ENCODE assay signal across 9 mouse cellular contexts in genomic region chr3:34411142-34411914, GRCm38 (mm10).
A peak's percentile ranks its signal among the peaks of the same experiment; 100 is the strongest.
DNase-seq lines count a peak whose midpoint lies in the region; ATAC-seq lines count a peak whose summit lies in the region.
"Had no signal": no experiment of that assay in that cellular context is flagged by ENCODE, and none has a peak within 500 bp of the region (broad histone marks: within the 10 kb centered on the region; RNA-seq: fewer than 3 reads in every experiment).

No protein-coding gene starts in this region.

- H3K9ac ChIP-seq in limb, embryonic 11.5 days (ENCODE audit: low read length) = no peak overlapping the region
- no peak overlapping the region for H3K9ac ChIP-seq in forebrain, embryonic 11.5 days (ENCODE audit: low read length)
- H3K9ac ChIP-seq: limb, embryonic 15.5 days had no signal

- H3K36me3 ChIP-seq in limb, embryonic 11.5 days (ENCODE audit: control insufficient read depth, insufficient read depth, low read length) = no peaks in the 10 kb centered on the region
- H3K36me3 ChIP-seq in limb, embryonic 10.5 days = no peaks in the 10 kb centered on the region
- no peaks in the 10 kb centered on the region for H3K36me3 ChIP-seq in forebrain, embryonic 11.5 days (ENCODE audit: control insufficient read depth, insufficient read depth, low read length)
- H3K36me3 ChIP-seq: limb, embryonic 15.5 days had no signal

- no peaks in the 10 kb centered on the region for H3K27me3 ChIP-seq in limb, embryonic 11.5 days (ENCODE audit: control insufficient read depth, insufficient read depth, low read length)
- H3K27me3 ChIP-seq in limb, embryonic 10.5 days (ENCODE audit: low read depth, poor library complexity, severe bottlenecking) = no peaks in the 10 kb centered on the region
- H3K27me3 ChIP-seq in forebrain, embryonic 11.5 days (ENCODE audit: control insufficient read depth, insufficient read depth, low read length) = no peaks in the 10 kb centered on the region
- H3K27me3 ChIP-seq: limb, embryonic 15.5 days had no signal

- no peak overlapping the region for H3K27ac ChIP-seq in limb, embryonic 11.5 days (replicated peaks; ENCODE audit: low read depth, low read length)
- no peak overlapping the region for H3K27ac ChIP-seq in limb, embryonic 10.5 days
- peak overlapping the region; percentile 81 for H3K27ac ChIP-seq in forebrain, embryonic 11.5 days (ENCODE audit: low read depth, low read length)
- H3K27ac ChIP-seq: limb, embryonic 15.5 days had no signal

- ATAC-seq in limb, embryonic 11.5 days (ENCODE audit: insufficient number of reproducible peaks, low FRiP score, low TSS enrichment, low read depth) = no peak
- peak; percentile 94 for ATAC-seq in forebrain, embryonic 11.5 days (replicated peaks; ENCODE audit: low FRiP score)
- ATAC-seq in granulocyte monocyte progenitor cell, adult 5-6 weeks (replicated peaks; ENCODE audit: poor library complexity, severe bottlenecking) = no peak

- no peaks in the 10 kb centered on the region for H3K9me3 ChIP-seq in limb, embryonic 11.5 days (ENCODE audit: control insufficient read depth, low read length)
- H3K9me3 ChIP-seq in limb, embryonic 10.5 days (replicated peaks) = no peaks in the 10 kb centered on the region
- no peaks in the 10 kb centered on the region for H3K9me3 ChIP-seq in forebrain, embryonic 11.5 days (ENCODE audit: control insufficient read depth, low read length)
- H3K9me3 ChIP-seq: limb, embryonic 15.5 days had no signal

- no peak overlapping the region for H3K4me3 ChIP-seq in limb, embryonic 11.5 days (ENCODE audit: low read depth, low read length)
- H3K4me3 ChIP-seq in limb, embryonic 10.5 days = no peak overlapping the region
- H3K4me3 ChIP-seq in forebrain, embryonic 11.5 days (ENCODE audit: low read depth, low read length) = no peak overlapping the region
- H3K4me3 ChIP-seq: limb, embryonic 15.5 days had no signal

- H3K4me1 ChIP-seq in limb, embryonic 11.5 days (ENCODE audit: control insufficient read depth, insufficient read depth, low read length) = no peaks in the 10 kb centered on the region
- no peaks in the 10 kb centered on the region for H3K4me1 ChIP-seq in limb, embryonic 10.5 days
- H3K4me1 ChIP-seq in forebrain, embryonic 11.5 days (replicated peaks; ENCODE audit: control insufficient read depth, insufficient read depth, low read length) = peaks cover 4% of the 10 kb centered on the region; the same call in 1 of the 2 replicates
- H3K4me1 ChIP-seq: limb, embryonic 15.5 days had no signal

- no peak overlapping the region for H3K4me2 ChIP-seq in limb, embryonic 11.5 days (ENCODE audit: low read depth, severe bottlenecking)
- peak overlapping the region; percentile 5; the same call in 1 of the 2 replicates for H3K4me2 ChIP-seq in forebrain, embryonic 11.5 days (ENCODE audit: low read depth, low read length, severe bottlenecking)
- H3K4me2 ChIP-seq: limb, embryonic 15.5 days had no signal

- 75% methylated on average over 10 of the region's 10 CpGs for WGBS in limb, embryonic 11.5 days
- 80% methylated on average over 10 of the region's 10 CpGs for WGBS in limb, embryonic 10.5 days
- WGBS in forebrain, embryonic 11.5 days = 26% methylated on average over 10 of the region's 10 CpGs

- peak; percentile 21 for DNase-seq in limb, embryonic 11.5 days (ENCODE audit: low spot score)
- no peak for DNase-seq in limb, embryonic 10.5 days (ENCODE audit: low spot score)
- DNase-seq in forebrain, embryonic 11.5 days (ENCODE audit: low spot score) = peak; percentile 73
- peak; percentile 45 to 55 for DNase-seq in layer of hippocampus, postnatal 10 days (ENCODE audit: low spot score in 2 of 2)
- DNase-seq in right cerebral cortex, postnatal 25 days = peak; percentile 6
- no peak for DNase-seq in cerebellum, postnatal 25 days
- no peak for DNase-seq in retina, postnatal 1 day

Comparison
In these comparisons a context has a peak if more than half of its experiments do, and no peak if none do; other contexts are left out.
1. DNase-seq: peak in limb, embryonic 11.5 days (single experiment), forebrain, embryonic 11.5 days (single experiment), layer of hippocampus, postnatal 10 days (2 of 2) and right cerebral cortex, postnatal 25 days (single experiment); none in limb, embryonic 10.5 days (single experiment), cerebellum, postnatal 25 days (0 of 2) and retina, postnatal 1 day (single experiment).